Mouse (Mus musculus) ovary, postnatal 14 days (tissue): ENCODE results near the gene Diras1.
"Not testable (repeated sequence)": the region's sequence is repeated elsewhere in the genome, so short reads cannot be mapped to it uniquely, and the experiment has no call there.

ENCODE experiments used
- DNase-seq: peaks from one replicate; pipeline ENCODE4 v3.0.0; 2022; ENCODE audit warnings: low spot score

Diras1 gene

GRCm38 (mm10) chr10:81025639-81026275, at the start of gene Diras1:
TSS of gene Diras1 (minus strand) at chr10:81025662.
- no peak for DNase-seq

DNA sequence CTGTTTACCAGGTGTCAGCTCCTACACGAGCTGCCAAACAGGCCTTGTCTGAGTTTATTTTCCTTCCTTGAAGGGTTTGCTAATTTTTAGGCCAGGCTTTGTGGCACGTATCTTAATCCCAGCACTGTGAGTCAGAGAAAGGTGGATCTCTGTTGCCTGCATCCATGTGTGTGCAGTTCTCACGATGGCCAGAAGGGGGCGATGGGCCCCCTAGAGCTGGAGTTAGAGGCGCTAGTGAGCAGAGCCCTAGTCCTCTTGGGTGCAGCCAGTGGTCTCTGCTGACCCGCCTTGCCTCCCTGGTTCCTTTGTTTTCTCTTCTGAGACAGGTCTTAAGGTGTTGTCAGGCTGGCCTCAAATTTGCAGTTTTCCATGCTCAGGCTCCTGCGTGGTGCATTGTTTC, 48.0 kb upstream of the Diras1 start:
- no peak for DNase-seq

- DNase-seq = no peak
Observed at GRCm38 (mm10) chr10:81072290-81072689, 46.8 kb upstream of the Diras1 start.

- DNase-seq = peak; percentile 86
Observed at GRCm38 (mm10) chr10:81069836-81070235, 44.4 kb upstream of the Diras1 start, which contains the start of gene Thop1. TSS of gene Thop1 (plus strand) at chr10:81070035.

DNA sequence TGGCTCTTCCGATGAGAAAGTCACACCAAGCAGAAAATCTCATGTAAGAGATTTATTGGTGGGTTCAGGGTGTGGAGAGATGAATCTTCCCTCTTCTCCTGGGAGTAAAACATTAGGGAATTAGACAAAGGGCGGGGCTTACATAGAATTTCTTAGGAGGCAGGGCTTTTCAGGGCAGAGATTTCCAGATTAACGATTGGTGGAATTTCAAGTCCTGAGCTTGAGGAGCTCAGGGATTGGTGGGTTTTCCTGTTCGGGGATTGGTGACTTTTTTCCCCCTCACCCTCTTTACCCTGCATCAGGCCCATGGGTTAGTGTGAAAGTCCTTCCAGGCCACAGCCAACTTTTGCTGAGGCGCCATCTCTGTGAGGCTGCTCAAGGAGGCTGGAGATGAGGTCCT, 43.2 kb upstream of the Diras1 start:
- no peak for DNase-seq

DNA sequence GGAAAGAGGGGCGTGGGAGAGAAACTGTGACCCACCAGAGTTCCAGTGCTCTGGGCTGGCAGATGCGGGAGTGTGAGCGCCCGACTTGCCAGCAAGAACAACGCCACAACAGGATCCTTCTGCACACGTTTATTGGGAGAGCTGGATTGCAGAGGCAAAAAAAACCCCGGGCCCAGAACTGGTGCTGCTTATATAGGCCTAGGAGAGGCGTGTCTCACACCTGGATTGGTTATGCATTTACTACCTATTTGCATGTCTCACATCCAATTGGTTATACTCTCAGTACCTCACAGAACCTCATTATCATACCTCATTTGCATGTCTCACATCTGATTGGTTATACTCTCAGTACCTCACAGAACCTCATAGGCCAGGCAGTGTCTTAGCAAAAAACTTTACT, 39.1 kb upstream of the Diras1 start:
- DNase-seq = not testable (repeated sequence)

- DNase-seq = no peak
Observed at GRCm38 (mm10) chr10:81062710-81063109, 37.2 kb upstream of the Diras1 start.

DNA sequence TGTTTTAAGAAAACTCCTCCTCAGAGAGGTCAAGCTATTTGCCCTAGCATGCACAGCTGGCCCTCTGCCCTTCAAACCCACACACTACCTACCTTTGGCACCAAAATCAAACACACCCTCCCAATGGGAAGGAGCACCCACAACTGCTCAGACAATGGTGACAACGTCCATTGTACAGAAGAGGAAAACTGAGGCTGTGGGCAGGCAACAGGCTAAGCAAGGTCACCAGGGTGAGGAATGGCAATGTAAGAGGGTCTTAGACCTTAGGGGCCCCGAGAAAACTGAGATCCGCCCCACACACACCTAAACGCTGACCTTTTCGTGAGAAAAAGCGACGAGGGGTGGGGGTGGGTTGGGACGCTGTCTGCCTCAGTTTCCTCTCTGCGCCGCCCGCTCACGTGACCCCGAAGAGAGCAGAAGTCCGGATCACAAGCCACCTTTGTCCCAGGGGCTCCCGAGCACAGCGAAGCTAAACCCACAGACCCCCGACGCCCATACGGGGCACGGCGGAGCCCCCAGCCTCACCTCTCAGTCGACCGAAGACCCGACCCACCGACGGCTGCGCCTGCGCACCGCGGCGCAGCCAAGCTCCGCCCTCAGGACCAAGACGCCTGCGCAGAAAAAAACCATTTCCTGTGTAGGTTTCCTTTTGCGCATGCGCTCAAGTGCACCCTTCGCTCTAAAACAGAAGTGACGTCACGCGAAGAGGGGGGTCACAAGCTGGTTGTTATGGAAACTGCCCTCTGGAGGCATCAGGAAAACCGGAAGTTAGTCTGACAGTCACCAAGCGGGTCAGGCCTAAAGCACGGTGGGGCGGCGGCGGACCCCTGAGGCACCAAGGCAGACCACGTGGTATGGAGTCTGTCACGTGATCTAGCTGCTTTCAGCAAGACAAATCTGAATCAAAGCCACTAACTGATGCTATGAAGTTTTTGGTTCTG, 34.4 kb upstream of the Diras1 start, which contains the start of gene Sgta:
TSS of gene Sgta (minus strand) at position 579 of the 941 bp plus-strand sequence.
- DNase-seq = peak; percentile 99

- DNase-seq = no peak
Observed at GRCm38 (mm10) chr10:81058896-81059295, 33.4 kb upstream of the Diras1 start.

DNA sequence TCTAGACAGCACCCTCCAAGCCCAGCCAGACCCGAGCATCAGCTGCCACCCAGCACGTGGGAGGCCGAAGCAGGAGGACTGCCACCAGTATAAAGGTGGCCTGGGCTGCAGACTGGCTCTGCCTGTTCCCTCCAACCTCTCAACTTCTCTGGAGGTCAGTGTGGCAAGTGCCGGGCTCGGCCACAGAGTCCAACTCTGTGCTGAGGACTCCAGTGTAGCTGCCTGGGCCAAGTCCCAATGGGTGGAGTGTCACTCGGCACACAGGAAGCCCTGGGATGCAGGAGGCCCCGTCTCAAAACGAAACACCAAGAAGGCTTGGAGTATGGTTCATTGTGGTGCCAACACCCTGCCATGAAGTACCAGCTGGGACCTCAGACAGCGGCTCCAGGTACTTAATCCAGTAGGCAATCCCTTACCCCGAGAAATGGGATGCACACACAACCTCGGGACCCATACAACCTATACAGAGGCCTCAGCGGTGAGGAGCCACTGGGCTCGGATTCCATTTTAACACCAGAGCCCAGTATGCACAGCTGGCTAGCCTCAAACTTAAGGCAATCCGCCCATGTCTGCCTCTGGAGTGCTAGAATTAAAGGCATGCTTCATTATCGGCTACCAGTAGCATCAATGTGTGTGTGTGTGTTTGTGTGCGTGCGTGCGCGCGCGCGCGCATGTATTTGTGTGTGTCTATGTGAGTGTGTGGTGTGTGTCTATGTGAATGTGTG, 32.1 kb upstream of the Diras1 start:
- no peak for DNase-seq

DNA sequence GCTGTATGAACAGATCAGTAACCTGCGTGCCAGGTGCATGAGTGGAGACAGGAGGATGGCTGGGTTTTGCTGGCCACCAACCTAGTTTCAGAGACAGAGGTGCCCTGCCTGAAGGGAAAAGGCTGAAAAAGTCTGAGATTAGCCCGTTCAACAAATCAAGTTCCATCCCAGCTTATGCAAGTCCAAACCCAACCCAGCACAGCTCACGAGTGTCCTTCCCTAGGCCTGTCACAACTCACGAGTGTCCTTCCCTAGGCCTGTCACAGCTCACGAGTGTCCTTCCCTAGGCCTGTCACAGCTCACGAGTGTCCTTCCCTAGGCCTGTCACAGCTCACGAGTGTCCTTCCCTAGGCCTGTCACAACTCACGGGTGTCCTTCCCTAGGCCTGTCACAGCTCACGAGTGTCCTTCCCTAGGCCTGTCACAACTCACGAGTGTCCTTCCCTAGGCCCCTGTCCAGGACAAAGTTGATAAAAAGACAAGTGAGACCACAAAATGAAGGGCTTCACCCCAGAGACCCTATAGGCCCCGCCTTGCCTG, 30.4 kb upstream of the Diras1 start:
- not testable (repeated sequence) for DNase-seq

DNA sequence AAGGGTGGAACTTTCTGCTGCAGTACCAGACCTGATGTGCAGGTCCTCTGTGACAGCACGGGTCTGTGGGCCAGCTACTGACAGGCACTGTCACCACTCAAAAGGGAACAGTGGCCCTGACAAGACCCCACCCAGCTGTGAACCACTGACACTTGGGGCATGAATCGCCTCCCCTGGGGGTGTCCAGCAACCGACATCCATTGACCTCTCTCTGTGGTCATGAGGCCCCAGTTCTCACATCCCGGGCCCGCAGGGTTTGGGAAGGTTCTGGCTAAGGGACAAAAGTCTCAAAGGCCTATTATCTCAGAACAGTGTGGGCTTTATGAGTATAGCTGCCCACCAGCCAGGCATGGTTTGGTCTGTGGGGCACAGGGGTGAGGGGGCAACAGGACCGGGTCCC, 29.7 kb upstream of the Diras1 start:
- DNase-seq = no peak

DNA sequence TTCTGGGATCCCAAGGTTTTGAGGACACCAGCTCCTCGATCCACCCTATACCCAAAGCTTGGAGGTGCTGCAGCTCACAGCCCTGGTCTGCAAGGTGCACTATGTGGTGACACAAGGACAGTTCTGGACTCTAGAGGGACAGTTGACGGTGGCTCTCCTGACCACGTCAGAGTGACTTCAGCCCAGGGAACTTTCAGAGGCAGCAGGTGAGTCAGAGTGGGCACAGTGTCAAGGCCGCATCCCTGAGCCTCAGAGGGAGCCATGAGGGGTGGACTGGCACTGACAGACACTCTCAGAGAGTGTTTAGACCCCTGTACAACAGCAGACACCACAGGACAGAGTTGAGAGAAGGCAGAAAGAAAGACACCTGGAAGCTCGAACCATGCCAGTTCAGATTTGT, 27.1 kb upstream of the Diras1 start:
- no peak for DNase-seq

DNA sequence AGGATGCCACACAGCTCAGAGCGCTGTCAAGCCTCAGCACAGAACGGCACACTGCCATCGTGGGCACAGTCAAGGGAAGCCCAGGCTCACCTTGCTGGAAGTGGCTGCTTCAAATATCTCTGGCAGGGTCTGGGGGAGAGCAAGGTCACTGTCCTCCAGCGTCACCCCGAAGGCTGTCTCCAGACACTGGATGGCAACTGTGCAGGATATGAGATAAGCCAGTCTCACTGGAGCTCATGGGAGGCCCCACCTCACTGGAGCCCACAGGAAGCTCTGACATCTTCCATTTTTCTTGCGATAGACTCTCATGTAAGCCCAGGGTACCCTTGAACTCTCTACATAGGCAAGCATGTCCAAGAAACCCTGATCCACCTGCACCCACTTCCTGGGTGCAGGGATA, 25.7 kb upstream of the Diras1 start:
- no peak for DNase-seq

DNA sequence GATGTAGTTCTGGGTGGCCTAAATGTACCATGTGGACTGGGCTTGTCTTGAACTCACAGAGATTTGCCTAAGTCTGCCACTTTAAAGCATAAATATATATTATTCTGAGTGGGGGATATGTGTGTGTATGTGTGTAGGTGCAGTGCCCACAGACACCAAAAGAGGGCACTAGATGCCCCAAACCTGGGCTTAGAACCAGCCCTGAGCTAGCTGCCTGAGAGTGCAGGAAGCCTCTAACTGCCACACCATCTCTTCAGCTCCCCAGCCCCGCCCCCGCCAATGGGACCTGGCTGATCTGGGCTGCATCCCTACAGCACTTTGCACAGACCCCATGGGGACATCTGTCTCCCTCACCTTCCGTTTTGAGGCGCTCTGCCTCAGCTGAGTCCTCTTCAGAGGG, 25.2 kb upstream of the Diras1 start:
- no peak for DNase-seq

DNA sequence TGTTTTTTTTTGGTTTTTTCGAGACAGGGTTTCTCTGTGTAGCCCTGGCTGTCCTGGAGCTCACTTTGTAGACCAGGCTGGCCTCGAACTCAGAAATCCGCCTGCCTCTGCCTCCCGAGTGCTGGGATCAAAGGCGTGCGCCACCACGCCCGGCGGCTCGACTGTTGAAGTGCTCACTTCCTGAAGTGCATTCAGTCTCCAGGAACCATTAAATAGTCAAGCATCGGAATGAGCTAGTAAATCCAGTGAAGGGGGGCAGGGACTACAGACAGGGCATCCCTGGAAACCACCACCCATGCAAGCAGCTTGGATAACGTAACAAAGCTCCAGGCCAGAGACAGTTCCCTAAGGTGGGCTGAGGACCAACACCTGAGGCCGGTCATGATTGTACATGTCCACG, 19.8 kb upstream of the Diras1 start:
- DNase-seq = not testable (repeated sequence)

DNA sequence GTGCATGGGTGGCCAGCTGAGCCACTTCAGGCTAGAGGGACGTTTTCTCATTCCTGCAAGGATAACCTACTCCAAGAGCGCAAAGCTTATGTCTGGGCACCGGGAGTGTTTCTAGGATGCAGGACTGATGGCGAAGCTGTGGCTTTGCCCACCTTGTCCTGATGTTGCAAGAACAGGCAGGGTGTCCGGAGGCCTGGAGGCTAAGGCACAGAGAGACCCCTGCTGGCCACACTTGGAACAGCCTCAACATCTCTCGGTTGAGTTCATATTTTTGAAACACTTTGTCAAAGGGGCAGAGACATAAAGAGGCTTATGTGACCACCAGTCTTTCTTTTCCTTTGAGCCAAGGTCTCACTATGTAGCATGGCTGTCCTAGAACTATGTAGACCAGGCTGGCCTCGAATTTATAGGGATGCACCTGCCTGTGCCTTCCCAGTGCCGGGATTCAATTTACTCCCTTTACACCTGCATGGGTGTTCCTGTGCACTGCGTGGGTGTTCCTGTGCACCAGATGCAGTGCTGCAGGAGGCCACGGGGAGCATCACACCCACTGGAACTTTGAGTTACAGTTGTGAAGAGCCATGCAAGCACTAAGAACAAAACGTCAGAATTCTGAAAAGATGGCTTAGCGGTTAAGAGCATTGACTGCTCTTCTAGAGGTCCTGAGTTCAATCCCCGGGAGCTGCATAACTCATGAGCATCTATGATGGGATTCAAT, 16.2 kb upstream of the Diras1 start:
- peak; percentile 62 for DNase-seq

GRCm38 (mm10) chr10:81036988-81037580, 11.6 kb upstream of the Diras1 start, which contains the start of gene Slc39a3:
TSS of gene Slc39a3 (minus strand) at chr10:81037426.
- peak; percentile 100 for DNase-seq

GRCm38 (mm10) chr10:81036251-81036650, 10.8 kb upstream of the Diras1 start:
- no peak for DNase-seq

- DNase-seq = no peak
Observed at GRCm38 (mm10) chr10:81033586-81033985, 8.1 kb upstream of the Diras1 start.

DNA sequence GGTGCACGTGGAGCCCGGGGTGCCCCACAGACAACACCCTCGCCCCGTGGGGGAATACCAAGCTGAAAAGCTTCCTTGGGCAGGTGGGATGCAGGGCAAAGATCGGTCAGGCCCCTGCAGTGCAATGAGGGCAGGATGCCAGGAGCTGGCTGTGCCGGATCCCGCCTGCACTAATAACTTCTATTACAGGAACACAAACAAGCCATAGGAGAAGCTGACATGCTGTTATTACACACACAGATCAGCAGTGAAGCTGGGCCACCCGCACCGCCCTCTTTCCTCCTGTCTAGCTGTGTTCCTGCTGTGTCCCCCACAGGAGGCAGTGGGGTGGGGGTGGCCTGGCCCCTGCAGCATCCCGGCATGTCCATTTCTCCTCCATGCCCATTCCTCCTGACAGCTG, 3.6 kb upstream of the Diras1 start:
- no peak for DNase-seq
